Mouse (Mus musculus): ENCODE measurements around the gene Sars.
A peak's percentile ranks its signal among the peaks of the same experiment; 100 is the strongest.

Sars gene

DNA sequence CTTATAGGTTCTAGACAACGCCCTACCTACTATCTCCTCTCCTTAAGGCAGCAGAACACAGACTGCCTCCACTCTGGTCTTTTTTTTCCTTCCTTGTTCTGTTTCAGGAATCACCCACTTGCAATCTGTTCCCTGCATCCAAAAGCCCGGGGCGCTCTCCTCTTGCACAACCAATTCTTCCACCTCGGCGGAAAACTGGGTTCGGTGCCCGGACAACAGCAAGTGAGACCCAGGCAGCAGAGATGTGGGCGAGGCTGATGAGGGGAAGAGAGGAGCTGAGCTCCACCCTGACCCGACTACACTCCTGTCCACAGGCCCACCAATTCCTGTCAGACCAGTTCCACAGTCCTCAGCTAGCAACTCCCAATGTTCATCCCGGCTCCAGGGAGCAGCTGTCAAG lies 58.8 kb downstream of the Sars start:
- no peak for DNase-seq

- no peak for DNase-seq
These were observed 60.6 kb downstream of the Sars start for GRCm38 (mm10) chr3:108384425-108384824.

GRCm38 (mm10) chr3:108383485-108384354 lies 61.3 kb downstream of the Sars start, which contains the start of gene Psrc1:
Gene Psrc1 (plus strand): TSS chr3:108383839.
- peak; percentile 89 for DNase-seq

- DNase-seq, result no peak
These were observed 62.8 kb downstream of the Sars start for GRCm38 (mm10) chr3:108381945-108382875.

GRCm38 (mm10) chr3:108380695-108381094 lies 64.3 kb downstream of the Sars start:
- DNase-seq, result no peak

- no peak for DNase-seq
These were observed 65.9 kb downstream of the Sars start for GRCm38 (mm10) chr3:108378875-108379663.

All from kidney, adult 9 months (tissue).